Mouse (Mus musculus) hindbrain, embryonic 11.5 days (tissue): Measurements from ENCODE around the gene Dtx4. TPM values are rescaled to one million over a fixed set of nuclear protein-coding genes. Genes with fewer than 3 reads are reported as not detected.
"Not testable (repeated sequence)": the region's sequence is repeated elsewhere in the genome, so short reads cannot be mapped to it uniquely, and the experiment has no call there.

Experiments used
- ATAC-seq: fragments of 200-750 bp; cut with Nextera tagmentation; 2 replicates; pipeline ENCODE4 v1.8.0; 2017; ENCODE audit warnings: mild to moderate bottlenecking, moderate TSS enrichment, moderate library complexity; ENCODE audit not compliant: low FRiP score
- DNase-seq: peaks from one replicate; pipeline ENCODE4 v3.0.0-alpha.2; 2015; ENCODE audit warnings: low spot score
- H3K27ac ChIP-seq: fragments of 300-500 bp; sonication (generic); 2 replicates; pipeline ENCODE4 v1.5.1; 2014; ENCODE audit warnings: mild to moderate bottlenecking, low read depth, low read length
- H3K27me3 ChIP-seq: fragments of 300-500 bp; sonication (generic); 2 replicates; pipeline ENCODE4 v1.6.1; 2014; ENCODE audit warnings: mild to moderate bottlenecking, low read length, moderate library complexity, mixed read lengths; ENCODE audit not compliant: control insufficient read depth, insufficient read depth
- H3K36me3 ChIP-seq: fragments of 300-500 bp; sonication (generic); 2 replicates; pipeline ENCODE4 v1.6.1; 2014; ENCODE audit warnings: mild to moderate bottlenecking, low read length, moderate library complexity, mixed read lengths; ENCODE audit not compliant: control insufficient read depth, insufficient read depth
- H3K4me1 ChIP-seq: fragments of 300-500 bp; sonication (generic); replicated peaks from 2 replicates; pipeline ENCODE4 v1.6.1; 2014; ENCODE audit warnings: low read length, mixed read lengths; ENCODE audit not compliant: control insufficient read depth, insufficient read depth
- H3K4me2 ChIP-seq: fragments of 300-500 bp; sonication (generic); replicated peaks from 2 replicates; pipeline ENCODE4 v1.6.1; 2014; ENCODE audit warnings: mild to moderate bottlenecking, low read depth, low read length
- H3K4me3 ChIP-seq: fragments of 300-500 bp; sonication (generic); 2 replicates; pipeline ENCODE4 v1.5.1; 2014; ENCODE audit warnings: low read depth, low read length
- H3K9ac ChIP-seq: fragments of 300-500 bp; sonication (generic); 2 replicates; pipeline ENCODE4 v1.6.1; 2014; ENCODE audit warnings: low read depth, low read length
- H3K9me3 ChIP-seq: fragments of 300-500 bp; sonication (generic); 2 replicates; pipeline ENCODE4 v1.6.1; 2016; ENCODE audit warnings: low read length; ENCODE audit not compliant: control insufficient read depth
- WGBS: fragments of 180-500 bp; shearing (Covaris S2); extraction: QIAGEN DNeasy Blood & Tissue Kit; methylation state at CpG from one replicate; pipeline ENCODE4 v1.1.7; 2014; 5-methylcytosine and 5-hydroxymethylcytosine counted together
- polyA plus RNA-seq: library from polyadenylated mRNA; unstranded; fragments of >200 nt; fragmentation: Nextera tagmentation; extraction: Ambion mirVana; gene quantifications from 2 replicates; pipeline ENCODE4 v1.2.1, GENCODE M21; 2014

Gene Dtx4
- 55.4 and 66.1 TPM in 2 replicates for polyA plus RNA-seq

DNA sequence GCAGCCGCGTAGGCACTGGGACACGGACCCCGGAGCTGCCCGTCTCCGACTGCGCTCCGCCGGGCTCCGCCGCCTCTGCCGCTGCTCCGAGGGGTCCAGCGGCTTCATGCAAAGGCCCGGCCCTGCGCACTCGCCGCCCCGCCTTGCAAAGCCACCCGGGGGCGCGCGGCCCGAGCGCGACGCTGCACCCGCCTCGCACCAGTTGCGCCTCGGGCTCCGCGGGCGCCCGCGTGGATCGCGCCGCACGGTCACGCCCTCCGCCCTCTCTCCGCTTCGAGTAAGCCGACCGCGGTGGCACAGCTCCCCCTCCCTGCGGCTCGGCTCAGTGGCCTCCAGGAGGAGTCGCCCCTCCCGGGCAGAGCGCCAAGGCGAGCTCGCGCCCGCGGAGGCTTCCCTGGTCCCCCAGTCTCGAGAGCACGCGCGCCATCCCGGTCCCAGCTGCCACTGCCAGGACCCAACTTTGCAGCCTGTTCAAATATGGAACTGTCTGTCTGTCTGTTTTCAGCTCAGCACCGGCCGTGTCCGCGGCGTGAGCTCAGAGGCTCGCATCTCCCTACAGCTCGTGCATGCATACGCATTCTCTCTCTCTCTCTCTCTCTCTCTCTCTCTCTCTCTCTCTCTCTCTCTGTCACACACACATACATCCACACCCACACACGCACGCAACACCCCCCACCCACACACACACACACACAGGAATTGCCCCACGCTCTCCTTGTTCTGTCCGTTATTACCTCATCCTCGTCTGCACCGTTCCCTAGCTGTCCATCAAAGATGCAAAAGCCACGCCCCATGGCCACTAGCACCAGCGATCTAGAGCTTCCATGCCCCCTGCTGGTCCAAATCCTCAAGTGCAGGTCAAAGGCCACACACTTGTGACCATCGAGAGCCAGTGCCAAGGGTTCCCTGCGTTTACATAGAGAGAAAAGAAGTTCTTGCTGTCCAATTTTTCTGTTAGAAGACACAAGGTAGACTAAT lies at the start of gene Dtx4:
Gene Dtx4 (minus strand): TSS at position 85 of the 978 bp plus-strand sequence.
- Histone ChIP-seq H3K9ac (peak within 1 kb of the TSS; percentile 99), H3K36me3 (0 out of 2 replicates have a peak, but pooled peaks cover 4% of the 10 kb centered on the region)

DNA sequence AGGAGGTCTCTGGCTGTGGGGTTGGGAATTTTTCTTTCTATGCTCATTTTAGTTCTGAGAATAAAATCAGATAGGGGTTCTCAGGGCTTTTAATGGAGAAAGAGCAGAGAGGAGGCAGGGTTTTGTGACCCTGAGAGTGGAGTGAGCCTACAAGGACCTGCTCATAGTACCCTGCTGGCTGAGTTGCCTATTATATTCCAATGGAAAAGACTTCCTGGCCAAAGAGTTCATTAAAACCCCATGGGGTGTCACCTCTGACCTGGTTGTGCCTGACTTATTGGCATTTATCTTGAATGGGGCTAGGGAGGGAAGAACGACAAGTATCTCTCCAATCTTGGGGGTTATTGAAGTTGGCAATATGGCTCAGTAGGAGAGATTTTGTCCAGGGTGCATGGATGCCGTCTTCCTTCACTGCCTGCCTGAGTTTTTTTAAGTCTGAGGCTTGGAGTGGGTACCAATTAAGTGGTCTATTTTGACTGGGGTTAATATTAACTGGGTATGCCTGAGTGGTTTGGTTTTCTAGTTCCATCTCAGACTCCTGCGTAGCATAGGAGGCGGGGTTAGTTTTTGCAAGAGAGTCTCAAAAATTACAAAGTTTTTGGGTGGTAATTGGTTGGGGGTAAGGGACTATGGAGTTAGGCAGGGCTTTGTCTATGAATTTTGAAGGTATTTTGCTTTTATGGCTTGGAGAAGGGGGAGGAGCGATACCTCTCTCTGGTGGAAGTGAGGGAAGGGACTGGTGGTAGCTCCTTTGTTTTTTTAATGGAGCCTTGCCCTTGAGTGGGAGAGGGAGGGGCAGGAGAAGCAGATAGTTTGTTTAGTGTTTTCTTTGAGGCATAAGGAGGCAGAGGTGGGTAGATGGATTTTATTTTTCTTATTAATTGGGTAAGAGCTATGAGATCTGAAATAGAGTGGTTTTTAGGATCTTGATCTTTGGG lies 49.0 kb upstream of the Dtx4 start:
- no peak overlapping the region for H3K27ac ChIP-seq
- H3K27me3 ChIP-seq, result no peaks in the 10 kb centered on the region
- no peak overlapping the region for H3K4me2 ChIP-seq
- DNase-seq (no peak), ATAC-seq (no peak)
- H3K36me3 ChIP-seq, result no peaks in the 10 kb centered on the region
- no peak overlapping the region for H3K4me3 ChIP-seq
- H3K4me1 ChIP-seq, result no peaks in the 10 kb centered on the region
- 61% methylated on average over 5 of the region's 5 CpGs for WGBS
- H3K9ac ChIP-seq, result no peak overlapping the region
- no peaks in the 10 kb centered on the region for H3K9me3 ChIP-seq

More for the DNA sequence above, at the start of gene Dtx4:
- no peaks in the 10 kb centered on the region for H3K27me3 ChIP-seq
- ATAC-seq, result peak; percentile 92
- peak within 1 kb of the TSS; percentile 78 for H3K4me2 ChIP-seq
- H3K27ac ChIP-seq, result peak within 1 kb of the TSS; percentile 98
- H3K4me1 ChIP-seq, result peaks cover 7% of the 10 kb centered on the region; the same call in 1 of the 2 replicates
- H3K4me3 ChIP-seq, result peak within 1 kb of the TSS; percentile 92
- H3K9me3 ChIP-seq, result no peaks in the 10 kb centered on the region
- peak; percentile 99 for DNase-seq
- WGBS, result under 1% methylated on average over 64 of the region's 80 CpGs

DNA sequence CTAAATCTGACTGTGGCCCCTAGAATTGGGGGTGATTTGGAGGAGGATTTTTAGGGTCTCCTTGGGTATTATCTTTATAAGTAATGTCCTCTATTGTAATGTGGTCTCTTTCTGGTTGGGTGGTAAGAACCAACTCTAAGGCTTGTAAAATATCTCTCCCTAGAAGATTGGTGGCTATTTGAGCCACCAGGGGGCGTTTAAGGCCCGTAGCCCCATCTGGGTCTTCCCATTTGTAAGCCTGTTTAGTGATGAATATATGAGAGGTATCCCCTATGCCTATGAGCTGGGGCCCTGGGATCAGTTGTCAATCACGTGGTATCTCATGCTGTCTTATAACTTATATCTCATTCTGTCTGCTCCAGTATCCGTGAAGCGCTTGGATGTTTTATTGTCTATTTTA lies 47.9 kb upstream of the Dtx4 start:
- ATAC-seq (no peak), DNase-seq (peak; percentile 33)
- WGBS, result 84% methylated on average over 5 of the region's 5 CpGs
- no peak overlapping the region for H3K4me3 ChIP-seq
- H3K9me3 ChIP-seq, result no peaks in the 10 kb centered on the region
- H3K4me1 ChIP-seq, result no peaks in the 10 kb centered on the region
- no peaks in the 10 kb centered on the region for H3K36me3 ChIP-seq
- no peaks in the 10 kb centered on the region for H3K27me3 ChIP-seq
- no peak overlapping the region for H3K27ac ChIP-seq
- H3K9ac ChIP-seq, result no peak overlapping the region
- H3K4me2 ChIP-seq, result no peak overlapping the region

GRCm38 (mm10) chr19:12545440-12545839 lies 44.2 kb upstream of the Dtx4 start, which contains the start of gene Fam111a:
Gene Fam111a, plus strand, starts transcription at chr19:12545740.
- not testable (repeated sequence) for H3K4me3 ChIP-seq, DNase-seq, H3K4me2 ChIP-seq, ATAC-seq, H3K27ac ChIP-seq, H3K4me1 ChIP-seq, H3K36me3 ChIP-seq, H3K27me3 ChIP-seq, H3K9ac ChIP-seq, H3K9me3 ChIP-seq
- 97% methylated on average over 11 of the region's 11 CpGs for WGBS

GRCm38 (mm10) chr19:12541644-12542043 lies 40.4 kb upstream of the Dtx4 start:
- Histone ChIP-seq H3K9ac (no peak overlapping the region), H3K27ac (no peak overlapping the region), H3K4me2 (no peak overlapping the region), H3K36me3 (no peaks in the 10 kb centered on the region), H3K27me3 (no peaks in the 10 kb centered on the region), H3K4me3 (no peak overlapping the region), H3K9me3 (no peaks in the 10 kb centered on the region), H3K4me1 (no peaks in the 10 kb centered on the region)
- ATAC-seq (no peak), DNase-seq (no peak)
- WGBS, result 34% methylated on average over 2 of the region's 2 CpGs

DNA sequence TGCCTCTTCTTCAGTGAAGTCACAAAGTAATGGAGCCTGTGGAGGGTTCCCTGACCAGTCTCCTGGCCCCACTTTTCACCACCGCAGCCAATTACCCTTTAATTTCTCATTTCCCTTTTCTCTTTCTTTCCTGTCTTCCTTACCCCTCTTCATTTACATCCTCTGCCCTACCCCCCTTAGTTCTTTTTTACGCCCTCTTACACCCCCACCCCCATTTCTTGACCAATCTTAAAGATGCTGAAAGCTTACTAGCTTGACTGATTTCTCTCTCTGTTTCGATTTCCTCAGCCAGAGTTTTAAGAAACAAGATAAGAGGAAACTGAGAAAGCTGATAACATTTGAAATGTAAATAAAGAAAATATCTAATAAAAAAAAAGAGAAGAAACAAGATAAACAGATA lies 39.5 kb upstream of the Dtx4 start:
- 79% methylated on average over 3 of the region's 3 CpGs for WGBS
- Histone ChIP-seq H3K4me3 (no peak overlapping the region), H3K9ac (no peak overlapping the region), H3K9me3 (no peaks in the 10 kb centered on the region), H3K27ac (no peak overlapping the region), H3K4me2 (no peak overlapping the region), H3K27me3 (no peaks in the 10 kb centered on the region), H3K36me3 (no peaks in the 10 kb centered on the region), H3K4me1 (no peaks in the 10 kb centered on the region)
- ATAC-seq (no peak), DNase-seq (no peak)

DNA sequence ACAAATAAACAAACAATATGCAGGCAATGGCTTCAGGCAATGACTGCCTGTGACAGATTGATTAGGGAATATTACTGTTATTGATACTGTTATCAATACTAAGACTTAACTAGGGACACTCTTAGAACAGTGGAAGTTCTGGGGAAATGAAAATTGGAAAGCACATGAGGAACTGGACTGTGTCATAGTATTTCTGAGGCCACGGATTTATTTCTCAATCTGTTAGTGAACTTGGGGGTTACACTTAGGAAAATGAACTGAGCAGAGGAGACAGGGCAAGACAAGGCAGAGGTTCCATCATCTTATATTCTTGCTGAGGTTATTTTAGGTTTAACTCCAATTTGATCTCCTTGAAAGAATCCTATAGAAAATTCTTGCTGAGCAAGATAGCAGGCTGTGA lies 38.7 kb upstream of the Dtx4 start:
- no peak for DNase-seq
- ATAC-seq, result no peak
- H3K9me3 ChIP-seq, result no peaks in the 10 kb centered on the region
- no peak overlapping the region for H3K4me2 ChIP-seq
- no peak overlapping the region for H3K9ac ChIP-seq
- H3K36me3 ChIP-seq, result no peaks in the 10 kb centered on the region
- no peaks in the 10 kb centered on the region for H3K27me3 ChIP-seq
- 89% methylated on average over 1 of the region's 1 CpGs for WGBS
- no peak overlapping the region for H3K27ac ChIP-seq
- no peaks in the 10 kb centered on the region for H3K4me1 ChIP-seq
- H3K4me3 ChIP-seq, result no peak overlapping the region

GRCm38 (mm10) chr19:12537168-12537567 lies 35.9 kb upstream of the Dtx4 start:
- Histone ChIP-seq H3K36me3 (no peaks in the 10 kb centered on the region), H3K9me3 (no peaks in the 10 kb centered on the region), H3K4me3 (no peak overlapping the region), H3K27me3 (no peaks in the 10 kb centered on the region), H3K4me1 (no peaks in the 10 kb centered on the region), H3K4me2 (no peak overlapping the region), H3K27ac (no peak overlapping the region), H3K9ac (no peak overlapping the region)
- DNase-seq (no peak), ATAC-seq (no peak)
